Mouse (Mus musculus) myocyte (in vitro differentiated cells): ENCODE results near the gene Nudt14. TPM values are rescaled to one million over a fixed set of nuclear protein-coding genes. Genes with fewer than 3 reads are reported as not detected.

ENCODE experiments used
- H3K27me3 ChIP-seq: one replicate; pipeline ENCODE4 v1.6.1; 2011; ENCODE audit not compliant: control insufficient read depth, insufficient read depth, insufficient read length
- H3K36me3 ChIP-seq: one replicate; pipeline ENCODE4 v1.6.1; 2011; ENCODE audit not compliant: control insufficient read depth, insufficient read depth
- H3K4me2 ChIP-seq: one replicate; pipeline ENCODE4 v1.6.1; 2011; ENCODE audit warnings: low read depth, control low read depth
- H3K4me3 ChIP-seq: one replicate; pipeline ENCODE4 v1.5.1; 2011; ENCODE audit warnings: mild to moderate bottlenecking, control low read depth, moderate library complexity
- H3K79me2 ChIP-seq: one replicate; pipeline ENCODE4 v1.6.1; 2011; ENCODE audit not compliant: control insufficient read depth, insufficient read depth
- H3ac ChIP-seq: one replicate; pipeline ENCODE4 v1.6.1; 2011; ENCODE audit not compliant: control insufficient read depth, insufficient read length
- CEBPB ChIP-seq: IDR thresholded peaks from 2 replicates; pipeline ENCODE4 v1.6.1; 2011; ENCODE audit warnings: mild to moderate bottlenecking, moderate library complexity; ENCODE audit not compliant: poor library complexity, insufficient read depth, severe bottlenecking
- E2F4 ChIP-seq: IDR thresholded peaks from one replicate; pipeline ENCODE4 v1.6.1; 2011; ENCODE audit warnings: mild to moderate bottlenecking, control low read depth, moderate library complexity; ENCODE audit not compliant: insufficient read depth
- MAX ChIP-seq: IDR thresholded peaks from one replicate; pipeline ENCODE4 v1.6.1; 2011; ENCODE audit warnings: low read depth, mild to moderate bottlenecking, control low read depth
- MYOD1 ChIP-seq, 3 experiments: IDR thresholded peaks; one replicate each; pipeline ENCODE4 v1.6.1; 2011; ENCODE audit warnings: control low read depth in 2 of 3, low read depth in 2 of 3, mild to moderate bottlenecking in 2 of 3, moderate library complexity in 1 of 3; ENCODE audit not compliant: insufficient read length in 2 of 3, control insufficient read depth in 1 of 3
- MYOG ChIP-seq, 3 experiments: IDR thresholded peaks; one replicate each; pipeline ENCODE4 v1.6.1; 2011; ENCODE audit warnings: control low read depth in 2 of 3, low read depth in 2 of 3, mild to moderate bottlenecking in 2 of 3; ENCODE audit not compliant: insufficient read length in 2 of 3, control insufficient read depth in 1 of 3, insufficient read depth in 1 of 3
- POLR2A ChIP-seq: IDR thresholded peaks from one replicate; pipeline ENCODE4 v1.6.1; 2011; ENCODE audit warnings: low read depth, mild to moderate bottlenecking, control low read depth, moderate library complexity; ENCODE audit not compliant: insufficient read length
- POLR2AphosphoS2 ChIP-seq: IDR thresholded peaks from one replicate; pipeline ENCODE4 v1.6.1; 2011; ENCODE audit warnings: low read depth, control low read depth; ENCODE audit not compliant: insufficient read length
- REST ChIP-seq: IDR thresholded peaks from one replicate; pipeline ENCODE4 v1.6.1; 2011; ENCODE audit warnings: mild to moderate bottlenecking, control low read depth, moderate library complexity; ENCODE audit not compliant: insufficient read depth, insufficient read length
- SRF ChIP-seq: IDR thresholded peaks from one replicate; pipeline ENCODE4 v1.6.1; 2011; ENCODE audit warnings: low read depth; ENCODE audit not compliant: control insufficient read depth, insufficient read length
- TCF12 ChIP-seq: IDR thresholded peaks from one replicate; pipeline ENCODE4 v1.6.1; 2011; ENCODE audit warnings: mild to moderate bottlenecking, control low read depth; ENCODE audit not compliant: poor library complexity, insufficient read depth, severe bottlenecking
- TCF3 ChIP-seq: IDR thresholded peaks from one replicate; pipeline ENCODE4 v1.6.1; 2011; ENCODE audit warnings: low read depth, control low read depth; ENCODE audit not compliant: insufficient read length
- USF1 ChIP-seq: IDR thresholded peaks from one replicate; pipeline ENCODE4 v1.6.1; 2011; ENCODE audit warnings: low read depth, mild to moderate bottlenecking, control low read depth, moderate library complexity
- polyA plus RNA-seq: library from polyadenylated mRNA; unstranded; fragments of >200 nt; fragmentation: generic; extraction: Trizol; gene quantifications from one replicate; pipeline ENCODE4 v1.2.1, GENCODE M21; 2012; ENCODE audit warnings: missing spikeins

The Nudt14 gene
- polyA plus RNA-seq, 1 experiment: 94.9 TPM

DNA sequence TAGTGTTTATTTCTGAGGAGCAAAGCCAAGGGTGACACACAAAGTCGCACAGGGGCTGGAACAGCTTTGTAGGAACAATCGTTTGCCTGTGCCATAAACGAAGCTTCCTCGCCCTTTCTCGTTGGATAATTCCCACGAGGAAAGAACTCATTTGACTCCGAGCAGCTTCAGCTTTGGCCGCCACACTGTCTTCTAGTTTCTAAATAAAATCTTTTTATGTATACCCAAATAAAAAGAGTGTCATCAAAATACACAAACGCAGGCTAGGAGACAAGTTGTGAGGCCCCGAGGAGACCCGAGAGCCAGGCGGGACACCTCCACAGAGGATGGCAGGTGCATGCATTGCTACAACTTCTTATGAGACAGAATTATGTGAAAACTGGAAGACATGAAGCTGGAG, 43.6 kb downstream of the Nudt14 start:
- Histone ChIP-seq H3K27me3 (no peaks in the 10 kb centered on the region), H3K36me3 (no peaks in the 10 kb centered on the region), H3K4me2 (peak overlapping the region; percentile 77), H3K79me2 (no peaks in the 10 kb centered on the region), H3K4me3 (no peak overlapping the region), H3ac (no peak overlapping the region)
- TF ChIP-seq POLR2AphosphoS2: no peak
- TF ChIP-seq USF1: no peak
- TF ChIP-seq TCF12: no peak
- TF ChIP-seq REST: no peak
- TF ChIP-seq CEBPB: no peak
- TF ChIP-seq E2F4: no peak
- TF ChIP-seq POLR2A: no peak
- TF ChIP-seq TCF3: no peak
- TF ChIP-seq MYOD1 (IDR thresholded peaks at IDR 0.05; ENCODE audit: control insufficient read depth in 1 of 3, insufficient read length in 2 of 3, low read depth in 2 of 3): no peak
- TF ChIP-seq MAX: no peak
- no peak for TF ChIP-seq MYOG (IDR thresholded peaks at IDR 0.05; ENCODE audit: control insufficient read depth in 1 of 3, insufficient read depth in 1 of 3, insufficient read length in 2 of 3, low read depth in 2 of 3)

- Histone ChIP-seq H3K4me3 (no peak overlapping the region), H3K27me3 (no peaks in the 10 kb centered on the region)
Measured at GRCm38 (mm10) chr12:112897522-112898212, 44.3 kb downstream of the Nudt14 start.

GRCm38 (mm10) chr12:112894969-112895368, 47.0 kb downstream of the Nudt14 start:
- Histone ChIP-seq H3K4me3 (no peak overlapping the region), H3K79me2 (no peaks in the 10 kb centered on the region), H3K27me3 (no peaks in the 10 kb centered on the region), H3ac (no peak overlapping the region), H3K4me2 (no peak overlapping the region), H3K36me3 (no peaks in the 10 kb centered on the region)
- TF ChIP-seq TCF3: no peak
- TF ChIP-seq MYOD1 (IDR thresholded peaks at IDR 0.05; ENCODE audit: control insufficient read depth in 1 of 3, insufficient read length in 2 of 3, low read depth in 2 of 3): no peak
- TF ChIP-seq POLR2A: no peak
- TF ChIP-seq REST: no peak
- TF ChIP-seq SRF: no peak
- no peak for TF ChIP-seq TCF12
- TF ChIP-seq MYOG (IDR thresholded peaks at IDR 0.05; ENCODE audit: control insufficient read depth in 1 of 3, insufficient read depth in 1 of 3, insufficient read length in 2 of 3, low read depth in 2 of 3): no peak
- no peak for TF ChIP-seq POLR2AphosphoS2
- TF ChIP-seq USF1: no peak
- TF ChIP-seq E2F4: no peak
- TF ChIP-seq MAX: no peak
- TF ChIP-seq CEBPB: no peak

More at GRCm38 (mm10) chr12:112897522-112898212, 44.3 kb downstream of the Nudt14 start:
- no peaks in the 10 kb centered on the region for H3K79me2 ChIP-seq
- peak overlapping the region; percentile 77 for H3K4me2 ChIP-seq
- no peaks in the 10 kb centered on the region for H3K36me3 ChIP-seq
- peak; percentile 1 for TF ChIP-seq USF1
- TF ChIP-seq TCF3: no peak
- no peak for TF ChIP-seq CEBPB
- peak; percentile 20 for TF ChIP-seq POLR2A
- no peak for TF ChIP-seq POLR2AphosphoS2
- no peak for TF ChIP-seq MYOG (IDR thresholded peaks at IDR 0.05; ENCODE audit: control insufficient read depth in 1 of 3, insufficient read depth in 1 of 3, insufficient read length in 2 of 3, low read depth in 2 of 3)
- no peak for TF ChIP-seq REST
- TF ChIP-seq TCF12: no peak
- no peak for TF ChIP-seq E2F4
- no peak for TF ChIP-seq MAX
- TF ChIP-seq SRF: no peak
- no peak for TF ChIP-seq MYOD1 (IDR thresholded peaks at IDR 0.05; ENCODE audit: control insufficient read depth in 1 of 3, insufficient read length in 2 of 3, low read depth in 2 of 3)
- H3ac ChIP-seq: no peak overlapping the region

DNA sequence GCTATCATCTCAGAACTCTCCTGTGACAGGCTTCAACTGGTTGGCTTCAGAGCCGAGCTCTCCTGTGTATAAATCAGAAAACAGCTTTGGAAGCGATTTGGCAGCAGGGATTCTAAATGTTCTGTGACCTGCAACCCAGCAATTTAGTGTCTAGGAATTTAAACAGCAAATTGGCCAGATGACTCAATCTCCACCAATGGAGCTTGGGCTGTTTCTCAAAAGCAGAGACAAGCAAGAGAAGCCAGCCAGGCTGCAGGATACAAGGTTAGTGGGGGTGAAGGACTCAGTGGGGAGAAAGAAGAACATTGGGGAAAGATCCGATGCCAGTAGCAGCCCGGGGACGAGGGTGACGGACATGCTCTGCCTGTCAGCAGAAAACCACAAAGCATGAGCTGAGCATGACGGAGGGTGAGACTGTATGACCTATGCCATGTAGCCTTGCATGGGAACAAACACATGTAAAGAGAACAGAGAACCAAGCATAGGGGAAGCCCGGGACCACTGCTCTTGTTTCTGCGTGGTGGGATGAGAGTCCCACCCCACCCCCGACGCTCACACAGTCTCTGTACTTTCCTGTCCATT, 47.5 kb downstream of the Nudt14 start:
- Histone ChIP-seq H3K36me3 (no peaks in the 10 kb centered on the region), H3ac (no peak overlapping the region), H3K4me2 (no peak overlapping the region)

More for the DNA sequence above, 47.5 kb downstream of the Nudt14 start:
- TF ChIP-seq MYOG (IDR thresholded peaks at IDR 0.05; ENCODE audit: control insufficient read depth in 1 of 3, insufficient read depth in 1 of 3, insufficient read length in 2 of 3, low read depth in 2 of 3): no peak
- no peak for TF ChIP-seq TCF3
- TF ChIP-seq E2F4: no peak
- TF ChIP-seq MAX: no peak
- TF ChIP-seq CEBPB: no peak
- no peak for TF ChIP-seq REST
- TF ChIP-seq POLR2A: no peak
- no peak for TF ChIP-seq POLR2AphosphoS2
- Histone ChIP-seq H3K4me3 (no peak overlapping the region), H3K79me2 (no peaks in the 10 kb centered on the region), H3K27me3 (no peaks in the 10 kb centered on the region)
